Mouse (Mus musculus): ENCODE results near the gene 2510039O18Rik.

- TF ChIP-seq CTCF (IDR thresholded peaks at IDR 0.05; ENCODE audit: low read depth, low read length) (no peak), TAL1 (conservative IDR thresholded peaks at IDR 0.05; ENCODE audit: low read depth, low read length) (no peak), GATA1 (IDR thresholded peaks at IDR 0.05; ENCODE audit: borderline replicate concordance, low read length) (no peak)
These were observed 37.1 kb upstream of the 2510039O18Rik start for GRCm38 (mm10) chr4:147903601-147904000.

Measured in G1E (cell line).